Mouse (Mus musculus): ENCODE results near the gene Ncbp3. TPM values are rescaled to one million over a fixed set of nuclear protein-coding genes. Genes with fewer than 3 reads are reported as not detected.
"Not testable (repeated sequence)": the region's sequence is repeated elsewhere in the genome, so short reads cannot be mapped to it uniquely, and the experiment has no call there.

The Ncbp3 gene
- polyA plus RNA-seq, 1 experiment from 2014 or later: 6.5 TPM

DNA sequence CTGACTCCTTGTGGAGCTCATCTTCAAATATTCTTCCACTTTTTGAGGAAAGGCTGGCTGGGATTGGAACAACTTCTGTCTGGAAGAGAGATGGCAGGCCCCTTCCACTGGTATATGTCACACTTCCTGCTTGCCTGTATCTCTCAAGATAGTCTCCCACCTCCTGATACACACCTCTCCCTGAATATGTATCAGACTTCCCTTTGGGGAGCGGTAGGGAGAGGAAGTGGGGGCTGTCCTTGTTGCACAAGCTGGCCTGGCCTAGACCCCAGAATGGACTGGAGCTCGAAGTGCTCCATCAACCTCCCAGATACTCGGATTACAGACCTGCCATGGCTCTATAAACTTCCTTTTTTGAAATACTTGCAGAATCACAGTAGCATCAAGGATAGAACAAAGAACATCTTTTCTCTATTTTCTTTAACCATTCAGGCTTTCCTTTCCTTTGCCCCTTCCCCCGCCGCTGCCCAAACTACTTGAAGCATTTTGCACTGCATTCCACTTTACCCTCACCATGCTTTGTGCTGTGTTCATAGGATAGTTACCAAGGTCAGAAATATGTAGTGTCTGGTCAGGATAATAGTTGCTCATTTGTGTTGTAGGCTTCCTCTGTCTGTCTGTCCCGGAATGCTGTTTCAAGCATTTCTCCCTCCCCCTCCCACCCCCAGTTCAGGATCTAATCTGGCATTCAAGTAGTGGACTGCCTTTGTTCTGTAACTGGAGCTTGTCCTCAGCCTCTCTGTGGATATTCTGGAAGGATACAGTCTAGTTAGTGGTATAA is 40.3 kb downstream of the Ncbp3 start:
- whole genome bisulfite sequencing (ENCODE audit: missing documents): 56% methylated on average over 6 of the region's 6 CpGs
- H3K36me3 ChIP-seq (ENCODE audit: inconsistent target): no peaks in the 10 kb centered on the region
- H3K27ac ChIP-seq: no peak overlapping the region
- no peaks in the 10 kb centered on the region for H3K79me2 ChIP-seq (ENCODE audit: inconsistent target)
- H3K4me3 ChIP-seq (ENCODE audit: inconsistent target): no peak overlapping the region

GRCm38 (mm10) chr11:73090283-73090682 is 42.7 kb downstream of the Ncbp3 start, which contains the start of gene Itgae:
Gene Itgae, plus strand, starts transcription at chr11:73090583.
- no peaks in the 10 kb centered on the region for H3K79me2 ChIP-seq (ENCODE audit: inconsistent target)
- H3K27ac ChIP-seq: no peak within 1 kb of the TSS

GRCm38 (mm10) chr11:73090826-73091225 is 43.2 kb downstream of the Ncbp3 start:
- Histone ChIP-seq H3K27ac (no peak overlapping the region), H3K4me3 (ENCODE audit: inconsistent target) (no peak overlapping the region), H3K36me3 (ENCODE audit: inconsistent target) (no peaks in the 10 kb centered on the region), H3K79me2 (ENCODE audit: inconsistent target) (no peaks in the 10 kb centered on the region)
- 100% methylated on average over 2 of the region's 2 CpGs for WGBS (ENCODE audit: missing documents)

More at GRCm38 (mm10) chr11:73090283-73090682, 42.7 kb downstream of the Ncbp3 start, which contains the start of gene Itgae:
- Histone ChIP-seq H3K36me3 (ENCODE audit: inconsistent target) (no peaks in the 10 kb centered on the region), H3K4me3 (ENCODE audit: inconsistent target) (no peak within 1 kb of the TSS)
- WGBS (ENCODE audit: missing documents): 94% methylated on average over 4 of the region's 4 CpGs

GRCm38 (mm10) chr11:73092057-73092456 is 44.5 kb downstream of the Ncbp3 start:
- H3K79me2 ChIP-seq (ENCODE audit: inconsistent target): no peaks in the 10 kb centered on the region
- no peak overlapping the region for H3K4me3 ChIP-seq (ENCODE audit: inconsistent target)
- WGBS (ENCODE audit: missing documents): 79% methylated on average over 4 of the region's 4 CpGs
- no peaks in the 10 kb centered on the region for H3K36me3 ChIP-seq (ENCODE audit: inconsistent target)
- no peak overlapping the region for H3K27ac ChIP-seq

GRCm38 (mm10) chr11:73092877-73093276 is 45.3 kb downstream of the Ncbp3 start:
- H3K36me3 ChIP-seq (ENCODE audit: inconsistent target): no peaks in the 10 kb centered on the region
- WGBS (ENCODE audit: missing documents): 12% methylated on average over 7 of the region's 7 CpGs
- H3K27ac ChIP-seq: no peak overlapping the region
- no peak overlapping the region for H3K4me3 ChIP-seq (ENCODE audit: inconsistent target)
- H3K79me2 ChIP-seq (ENCODE audit: inconsistent target): no peaks in the 10 kb centered on the region

- WGBS (ENCODE audit: missing documents): 80% methylated on average over 9 of the region's 11 CpGs
- Histone ChIP-seq H3K4me3 (ENCODE audit: inconsistent target) (no peak overlapping the region), H3K79me2 (ENCODE audit: inconsistent target) (no peaks in the 10 kb centered on the region), H3K36me3 (ENCODE audit: inconsistent target) (no peaks in the 10 kb centered on the region), H3K27ac (no peak overlapping the region)
These were observed 46.8 kb downstream of the Ncbp3 start for GRCm38 (mm10) chr11:73094231-73094995.

- H3K36me3 ChIP-seq (ENCODE audit: inconsistent target): no peaks in the 10 kb centered on the region
These were observed 51.3 kb downstream of the Ncbp3 start for GRCm38 (mm10) chr11:73098860-73099259.

DNA sequence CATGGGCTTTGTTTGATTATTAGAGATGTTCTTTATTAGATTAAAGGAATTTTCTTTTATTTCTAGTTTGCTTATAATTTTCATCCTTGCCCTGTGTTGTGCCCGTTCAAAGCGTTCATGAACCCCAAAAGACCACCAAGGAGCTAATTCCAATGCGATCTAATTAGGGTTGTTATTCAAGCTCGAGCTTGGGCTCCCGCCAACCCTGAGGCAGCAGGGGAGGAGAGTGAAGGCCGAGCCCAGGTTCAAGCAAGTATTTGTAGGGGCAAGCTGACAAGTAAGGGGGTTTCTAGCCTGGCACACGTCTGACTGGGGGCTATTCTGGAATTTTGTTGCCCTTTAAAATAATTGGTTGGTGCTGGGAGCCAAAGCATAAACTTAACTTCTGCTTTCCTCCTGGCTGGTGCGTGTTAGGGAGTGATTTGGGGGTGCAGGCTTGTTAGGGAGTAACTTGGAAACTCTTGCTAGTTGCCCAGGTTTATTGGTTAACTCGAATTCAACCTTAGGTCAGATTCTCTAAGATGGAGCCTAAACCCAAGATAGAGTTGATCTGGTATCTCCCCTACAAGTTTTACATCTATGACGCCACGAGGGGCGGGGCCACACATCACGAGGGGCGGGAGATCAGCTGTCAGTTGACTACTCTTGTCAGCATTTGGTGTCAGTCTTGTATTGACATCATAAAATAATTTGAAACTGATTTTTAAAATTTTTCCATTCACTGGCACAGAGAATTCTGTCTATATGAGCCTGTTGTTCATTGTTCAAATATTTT is 52.6 kb downstream of the Ncbp3 start:
- no peaks in the 10 kb centered on the region for H3K36me3 ChIP-seq (ENCODE audit: inconsistent target)
- no peaks in the 10 kb centered on the region for H3K79me2 ChIP-seq (ENCODE audit: inconsistent target)
- no peak overlapping the region for H3K27ac ChIP-seq
- H3K4me3 ChIP-seq (ENCODE audit: inconsistent target): no peak overlapping the region
- 87% methylated on average over 13 of the region's 14 CpGs for WGBS (ENCODE audit: missing documents)

More at GRCm38 (mm10) chr11:73098860-73099259, 51.3 kb downstream of the Ncbp3 start:
- Histone ChIP-seq H3K79me2 (ENCODE audit: inconsistent target) (no peaks in the 10 kb centered on the region), H3K4me3 (ENCODE audit: inconsistent target) (no peak overlapping the region), H3K27ac (no peak overlapping the region)
- WGBS (ENCODE audit: missing documents): 85% methylated on average over 5 of the region's 5 CpGs

DNA sequence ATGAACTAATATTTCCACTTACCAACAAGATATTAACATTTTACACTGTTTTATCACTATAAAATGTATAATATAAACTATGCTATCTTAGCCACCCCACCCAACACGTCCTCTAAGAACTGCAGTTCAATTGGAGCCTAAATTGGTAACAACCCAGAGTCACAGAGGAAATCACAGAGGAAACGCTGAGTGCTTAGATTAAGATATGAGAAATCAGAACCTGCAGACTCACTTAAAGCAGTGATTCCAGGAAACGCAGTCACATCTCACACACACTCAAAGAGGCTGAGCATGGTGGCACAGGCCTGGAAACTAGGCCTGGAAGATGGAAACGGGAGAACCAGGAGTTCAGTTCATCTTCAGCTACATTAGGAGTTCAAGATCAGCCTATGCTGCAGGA is 53.7 kb downstream of the Ncbp3 start:
- no peaks in the 10 kb centered on the region for H3K36me3 ChIP-seq (ENCODE audit: inconsistent target)
- no peak overlapping the region for H3K4me3 ChIP-seq (ENCODE audit: inconsistent target)
- no peak overlapping the region for H3K27ac ChIP-seq
- no peaks in the 10 kb centered on the region for H3K79me2 ChIP-seq (ENCODE audit: inconsistent target)
- 73% methylated on average over 4 of the region's 4 CpGs for WGBS (ENCODE audit: missing documents)

DNA sequence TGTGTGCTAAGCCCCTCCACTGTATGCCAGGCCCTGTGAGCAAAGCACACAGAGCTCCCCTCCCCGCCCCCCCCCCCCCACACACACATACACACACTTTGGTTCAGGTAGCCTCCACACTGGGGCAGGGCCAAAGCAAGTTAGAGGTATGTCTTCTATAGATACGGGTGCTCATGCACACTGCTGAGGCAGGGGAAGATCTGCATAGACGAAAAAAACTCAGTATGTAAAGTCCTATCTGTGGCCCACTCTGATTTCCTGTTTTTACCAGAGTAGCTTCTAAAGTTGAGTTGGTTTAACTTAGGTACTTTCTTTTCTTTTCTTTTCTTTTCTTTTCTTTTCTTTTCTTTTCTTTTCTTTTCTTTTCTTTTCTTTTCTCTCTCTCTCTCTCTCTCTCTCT is 57.7 kb downstream of the Ncbp3 start:
- no peak overlapping the region for H3K4me3 ChIP-seq (ENCODE audit: inconsistent target)
- 39% methylated on average over 2 of the region's 3 CpGs for WGBS (ENCODE audit: missing documents)
- no peaks in the 10 kb centered on the region for H3K36me3 ChIP-seq (ENCODE audit: inconsistent target)
- no peak overlapping the region for H3K27ac ChIP-seq
- no peaks in the 10 kb centered on the region for H3K79me2 ChIP-seq (ENCODE audit: inconsistent target)

- H3K27ac ChIP-seq; H3K36me3 ChIP-seq (ENCODE audit: inconsistent target); H3K79me2 ChIP-seq (ENCODE audit: inconsistent target); H3K4me3 ChIP-seq (ENCODE audit: inconsistent target): not testable (repeated sequence)
- WGBS (ENCODE audit: missing documents): 57% methylated on average over 3 of the region's 3 CpGs
These were observed 59.8 kb downstream of the Ncbp3 start for GRCm38 (mm10) chr11:73107358-73107757.

GRCm38 (mm10) chr11:73108195-73108897 is 60.8 kb downstream of the Ncbp3 start:
- WGBS (ENCODE audit: missing documents): 57% methylated on average over 5 of the region's 5 CpGs
- Histone ChIP-seq H3K79me2 (ENCODE audit: inconsistent target) (no peaks in the 10 kb centered on the region), H3K4me3 (ENCODE audit: inconsistent target) (no peak overlapping the region), H3K27ac (no peak overlapping the region), H3K36me3 (ENCODE audit: inconsistent target) (no peaks in the 10 kb centered on the region)

GRCm38 (mm10) chr11:73108898-73109625 is 61.5 kb downstream of the Ncbp3 start:
- no peaks in the 10 kb centered on the region for H3K79me2 ChIP-seq (ENCODE audit: inconsistent target)
- H3K36me3 ChIP-seq (ENCODE audit: inconsistent target): no peaks in the 10 kb centered on the region
- no peak overlapping the region for H3K27ac ChIP-seq
- H3K4me3 ChIP-seq (ENCODE audit: inconsistent target): no peak overlapping the region
- 80% methylated on average over 14 of the region's 14 CpGs for WGBS (ENCODE audit: missing documents)
